Mouse (Mus musculus): Measurements from ENCODE around the gene Snrnp25. TPM values are rescaled to one million over a fixed set of nuclear protein-coding genes. Genes with fewer than 3 reads are reported as not detected.
"Not testable (repeated sequence)": the region's sequence is repeated elsewhere in the genome, so short reads cannot be mapped to it uniquely, and the experiment has no call there.

The Snrnp25 gene
- polyA plus RNA-seq, 1 experiment from 2014 or later = 50.8 TPM

DNA sequence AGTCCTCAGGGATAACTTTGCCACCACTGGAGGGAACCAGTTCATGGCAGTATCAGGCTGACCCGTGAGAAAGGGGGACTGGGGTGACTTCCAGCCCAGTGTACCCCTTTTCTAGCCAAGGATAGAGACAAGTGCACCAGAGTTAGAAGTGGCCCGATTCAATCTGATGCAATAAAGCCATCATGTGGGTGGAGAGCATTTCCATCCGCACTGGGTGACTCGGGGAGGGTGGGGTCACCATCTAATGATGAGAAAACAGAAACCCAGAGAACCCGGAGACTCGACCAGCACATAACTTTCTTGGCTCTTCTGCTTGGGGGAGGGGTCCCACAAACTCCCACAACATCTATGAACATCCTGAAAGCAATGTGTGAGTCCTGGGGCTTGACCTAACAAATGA lies 8.5 kb upstream of the Snrnp25 start:
- Histone ChIP-seq H3K27me3 (no peaks in the 10 kb centered on the region; the same call in 1 of the 2 replicates), H3K9me3 (no peaks in the 10 kb centered on the region), H3K9ac (no peak overlapping the region), H3K4me2 (no peak overlapping the region), H3K4me1 (no peaks in the 10 kb centered on the region), H3K36me3 (no peaks in the 10 kb centered on the region), H3K4me3 (no peak overlapping the region), H3K27ac (no peak overlapping the region)
- ATAC-seq (ENCODE audit: borderline replicate concordance, extremely low read depth, low FRiP score, low TSS enrichment) = no peak
- WGBS = 62% methylated on average over 6 of the region's 6 CpGs

DNA sequence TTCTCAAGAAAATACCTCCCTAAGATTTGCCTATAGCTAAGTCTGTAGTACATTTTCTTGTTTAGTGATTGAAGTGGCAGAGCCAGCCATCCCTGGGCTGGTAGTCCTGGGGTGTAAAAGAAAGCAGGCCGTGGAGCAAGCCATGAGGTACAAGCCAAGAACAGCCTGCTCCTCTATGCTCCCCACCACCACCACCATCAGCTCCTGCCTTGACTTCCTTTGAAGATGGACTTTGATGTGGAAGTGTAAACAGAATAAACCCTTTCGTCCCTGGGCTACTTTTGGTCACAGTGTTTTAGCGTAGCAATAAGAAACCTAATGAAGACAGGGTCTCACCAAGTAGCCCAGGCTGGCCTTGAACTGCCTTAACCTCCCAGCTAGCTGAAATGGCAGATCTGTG lies 7.4 kb upstream of the Snrnp25 start:
- no peaks in the 10 kb centered on the region; the same call in 1 of the 2 replicates for H3K27me3 ChIP-seq
- 26% methylated on average over 3 of the region's 3 CpGs for WGBS
- no peaks in the 10 kb centered on the region for H3K4me1 ChIP-seq
- H3K9ac ChIP-seq = no peak overlapping the region
- no peaks in the 10 kb centered on the region for H3K36me3 ChIP-seq
- H3K27ac ChIP-seq = no peak overlapping the region
- H3K9me3 ChIP-seq = no peaks in the 10 kb centered on the region
- no peak overlapping the region for H3K4me2 ChIP-seq
- no peak for ATAC-seq (ENCODE audit: borderline replicate concordance, extremely low read depth, low FRiP score, low TSS enrichment)
- H3K4me3 ChIP-seq = no peak overlapping the region

DNA sequence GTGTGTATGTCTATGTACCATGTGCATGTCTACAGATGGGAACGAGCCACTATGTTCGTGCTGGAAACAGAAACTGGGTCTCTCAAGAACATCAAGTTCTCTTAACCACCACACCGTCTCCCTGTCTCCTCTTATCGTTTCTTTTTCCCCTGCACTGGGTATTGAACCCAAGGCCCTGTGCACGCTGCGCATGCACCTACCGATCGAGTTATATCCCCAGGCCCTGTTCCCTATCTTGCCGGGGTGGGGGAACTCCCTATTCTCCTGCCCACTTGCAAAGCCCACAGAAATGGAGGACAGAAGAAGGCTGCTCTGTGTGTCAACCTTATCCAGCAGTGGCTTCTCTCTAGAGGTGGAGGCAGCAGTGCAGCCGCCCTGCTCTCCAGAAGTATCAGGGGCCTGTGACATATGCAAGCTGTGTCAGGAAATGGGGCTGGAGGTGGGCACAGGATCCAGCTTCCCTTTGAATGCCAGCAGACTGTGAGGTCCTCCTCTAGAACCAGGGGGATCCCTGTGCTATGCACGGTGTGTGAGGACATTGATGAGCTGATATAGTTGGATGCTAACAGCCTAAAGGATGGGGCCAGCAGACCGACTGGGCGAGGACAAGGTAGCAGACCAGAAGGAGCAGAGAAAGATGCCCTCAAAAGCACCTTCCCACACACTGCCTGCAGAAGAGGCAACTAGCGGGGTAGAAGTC lies 6.8 kb upstream of the Snrnp25 start:
- Histone ChIP-seq H3K4me1 (no peaks in the 10 kb centered on the region), H3K27me3 (no peaks in the 10 kb centered on the region; the same call in 1 of the 2 replicates), H3K9ac (no peak overlapping the region), H3K36me3 (no peaks in the 10 kb centered on the region), H3K27ac (no peak overlapping the region), H3K4me2 (no peak overlapping the region), H3K9me3 (no peaks in the 10 kb centered on the region), H3K4me3 (no peak overlapping the region)
- 64% methylated on average over 14 of the region's 14 CpGs for WGBS
- no peak for ATAC-seq (ENCODE audit: borderline replicate concordance, extremely low read depth, low FRiP score, low TSS enrichment)

DNA sequence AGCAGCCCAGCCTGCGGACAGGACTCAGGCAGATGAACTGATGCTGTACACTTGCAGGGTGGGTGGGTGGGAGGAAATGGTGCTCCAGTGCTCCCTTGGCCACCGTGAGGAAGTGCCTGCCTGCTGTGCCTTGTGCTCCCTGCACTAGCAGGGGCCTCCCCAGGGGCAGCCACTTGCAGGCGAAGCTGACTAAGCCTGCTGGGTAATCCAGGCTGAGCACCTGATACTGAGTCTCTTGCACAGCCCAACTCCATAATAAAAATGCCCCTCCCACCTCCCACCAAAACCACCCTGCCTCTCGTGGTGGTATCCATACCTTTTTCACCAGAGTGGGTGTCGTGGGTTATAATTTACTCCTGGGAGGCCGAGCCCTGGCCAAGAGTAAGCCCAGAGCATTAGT lies 6.0 kb upstream of the Snrnp25 start:
- no peak overlapping the region for H3K4me3 ChIP-seq
- H3K4me1 ChIP-seq = no peaks in the 10 kb centered on the region
- H3K4me2 ChIP-seq = no peak overlapping the region
- H3K9ac ChIP-seq = no peak overlapping the region
- no peaks in the 10 kb centered on the region for H3K36me3 ChIP-seq
- WGBS = 44% methylated on average over 6 of the region's 6 CpGs
- no peaks in the 10 kb centered on the region for H3K9me3 ChIP-seq
- H3K27ac ChIP-seq = no peak overlapping the region
- ATAC-seq (ENCODE audit: borderline replicate concordance, extremely low read depth, low FRiP score, low TSS enrichment) = no peak
- no peaks in the 10 kb centered on the region; the same call in 1 of the 2 replicates for H3K27me3 ChIP-seq

DNA sequence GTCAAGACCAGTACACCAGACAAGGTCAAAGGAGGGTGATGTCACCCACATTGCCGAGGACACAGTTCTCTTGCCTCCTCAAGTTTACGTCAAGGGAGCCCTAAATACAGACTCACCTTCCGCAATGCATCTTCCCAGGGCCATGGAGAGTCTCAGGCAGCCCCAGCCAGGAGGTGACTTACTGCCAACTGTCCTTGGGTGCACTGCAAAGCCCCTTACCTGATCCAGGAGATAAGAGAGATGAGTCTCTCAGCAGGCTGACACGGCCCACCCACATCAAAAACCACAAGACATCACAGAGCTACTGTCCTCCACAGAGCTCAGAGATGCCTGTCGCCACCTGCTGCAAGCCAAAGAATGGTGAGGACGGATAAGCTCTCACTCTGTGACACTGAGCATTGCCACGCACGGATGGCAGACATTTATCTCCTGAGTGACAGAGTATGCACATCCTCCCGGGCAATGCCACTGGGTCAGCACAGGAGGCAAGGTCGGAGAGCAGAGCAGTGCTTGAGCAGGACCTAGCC lies 5.1 kb upstream of the Snrnp25 start, which contains the start of gene Il9r:
Il9r (minus strand) TSS at position 205 of the 527 bp plus-strand sequence.
- H3K36me3 ChIP-seq = no peaks in the 10 kb centered on the region
- no peak within 1 kb of the TSS for H3K27ac ChIP-seq
- ATAC-seq (ENCODE audit: borderline replicate concordance, extremely low read depth, low FRiP score, low TSS enrichment) = no peak
- H3K9ac ChIP-seq = no peak within 1 kb of the TSS
- no peaks in the 10 kb centered on the region for H3K9me3 ChIP-seq
- no peak within 1 kb of the TSS for H3K4me3 ChIP-seq
- no peaks in the 10 kb centered on the region; the same call in 1 of the 2 replicates for H3K27me3 ChIP-seq
- H3K4me2 ChIP-seq = no peak within 1 kb of the TSS
- H3K4me1 ChIP-seq = peaks cover 6% of the 10 kb centered on the region; the same call in 1 of the 2 replicates
- 57% methylated on average over 10 of the region's 10 CpGs for WGBS

DNA sequence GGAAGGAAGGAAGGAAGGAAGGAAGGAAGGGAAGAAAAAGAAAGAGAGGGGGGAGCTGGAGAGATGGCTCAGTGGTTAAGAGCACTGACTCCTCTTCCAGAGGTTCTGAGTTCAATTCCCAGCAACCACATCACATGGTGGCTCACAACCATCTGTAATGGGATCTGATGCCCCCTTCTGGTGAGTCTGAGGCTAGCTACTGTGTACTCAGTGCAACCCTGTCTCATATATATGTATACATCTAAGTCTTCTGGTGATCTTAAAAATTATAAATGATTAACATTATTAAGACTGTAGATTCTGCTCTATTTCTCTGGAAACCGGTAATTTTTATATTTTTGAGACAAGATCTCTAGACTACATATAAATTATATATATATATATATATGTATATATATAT lies 4.2 kb upstream of the Snrnp25 start:
- H3K27ac ChIP-seq; H3K9me3 ChIP-seq; H3K4me2 ChIP-seq; H3K9ac ChIP-seq; H3K27me3 ChIP-seq; H3K36me3 ChIP-seq; ATAC-seq (ENCODE audit: borderline replicate concordance, extremely low read depth, low FRiP score, low TSS enrichment); H3K4me3 ChIP-seq; H3K4me1 ChIP-seq: not testable (repeated sequence)
- 64% methylated on average over 1 of the region's 1 CpGs for WGBS

DNA sequence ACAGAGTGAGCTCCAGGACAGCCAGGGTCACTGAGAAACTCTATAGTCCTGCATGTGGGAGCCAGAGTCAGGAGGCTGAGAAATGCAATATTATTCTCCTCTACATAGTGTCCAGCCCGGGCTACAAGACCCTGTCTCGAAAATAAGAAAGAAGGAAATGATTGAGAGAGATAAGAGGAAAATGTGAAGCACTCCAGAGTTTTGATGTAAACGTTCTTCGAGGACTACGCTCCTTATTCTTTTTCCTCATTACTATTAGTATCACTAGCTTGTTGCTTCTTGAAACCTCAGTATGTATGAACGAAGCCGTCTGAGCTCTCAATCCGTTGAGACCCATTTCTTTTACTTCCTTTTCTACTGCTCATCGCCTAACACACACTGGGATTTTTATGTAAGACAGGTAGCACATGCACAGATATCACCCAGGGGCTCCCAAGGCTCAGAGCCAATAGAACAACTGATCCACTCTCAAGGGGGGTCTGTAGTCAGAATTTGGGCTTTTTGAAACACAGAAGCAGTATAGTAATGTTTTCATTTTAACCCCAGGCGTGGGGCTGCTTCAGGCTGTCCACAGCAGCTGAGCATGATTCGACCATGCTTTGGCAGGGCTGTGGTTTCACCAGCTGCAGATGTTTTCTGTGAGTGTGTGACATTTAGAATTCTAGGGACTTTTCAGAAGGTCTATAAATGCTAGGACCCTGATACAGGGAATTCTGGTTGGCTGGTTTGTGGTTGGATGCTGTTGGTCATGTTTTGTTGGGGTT lies 3.1 kb upstream of the Snrnp25 start:
- Histone ChIP-seq H3K27ac (no peak overlapping the region), H3K4me1 (peaks cover 11% of the 10 kb centered on the region), H3K4me3 (no peak overlapping the region), H3K9ac (no peak overlapping the region), H3K27me3 (no peaks in the 10 kb centered on the region), H3K9me3 (no peaks in the 10 kb centered on the region), H3K4me2 (no peak overlapping the region), H3K36me3 (no peaks in the 10 kb centered on the region)
- WGBS = 64% methylated on average over 11 of the region's 11 CpGs
- ATAC-seq (ENCODE audit: borderline replicate concordance, extremely low read depth, low FRiP score, low TSS enrichment) = no peak

DNA sequence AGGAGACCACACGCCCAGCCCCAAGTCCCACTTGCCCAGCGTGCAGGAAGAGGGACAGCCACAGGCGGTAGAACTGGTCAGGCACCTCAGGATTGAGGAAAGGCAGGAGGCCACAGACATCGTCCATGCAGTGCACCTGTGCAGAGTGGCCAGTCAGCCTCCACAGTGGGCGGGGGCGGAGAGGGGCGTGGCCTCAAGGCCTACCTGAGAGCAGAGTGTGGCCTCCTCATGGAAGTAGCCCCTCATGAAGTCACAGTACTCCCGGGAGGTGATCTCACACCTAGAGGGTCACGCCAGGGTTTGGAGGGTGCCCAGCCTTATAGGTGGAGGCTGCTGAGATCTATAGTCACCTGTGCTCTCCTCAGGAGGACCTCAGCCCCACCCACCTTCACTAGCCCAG lies 5.4 kb downstream of the Snrnp25 start:
- Histone ChIP-seq H3K4me1 (peaks cover 6% of the 10 kb centered on the region), H3K36me3 (peaks cover 82% of the 10 kb centered on the region), H3K4me3 (no peak overlapping the region), H3K4me2 (no peak overlapping the region), H3K9ac (no peak overlapping the region), H3K9me3 (no peaks in the 10 kb centered on the region), H3K27ac (no peak overlapping the region), H3K27me3 (no peaks in the 10 kb centered on the region)
- ATAC-seq (ENCODE audit: borderline replicate concordance, extremely low read depth, low FRiP score, low TSS enrichment) = no peak
- WGBS = 80% methylated on average over 9 of the region's 9 CpGs

DNA sequence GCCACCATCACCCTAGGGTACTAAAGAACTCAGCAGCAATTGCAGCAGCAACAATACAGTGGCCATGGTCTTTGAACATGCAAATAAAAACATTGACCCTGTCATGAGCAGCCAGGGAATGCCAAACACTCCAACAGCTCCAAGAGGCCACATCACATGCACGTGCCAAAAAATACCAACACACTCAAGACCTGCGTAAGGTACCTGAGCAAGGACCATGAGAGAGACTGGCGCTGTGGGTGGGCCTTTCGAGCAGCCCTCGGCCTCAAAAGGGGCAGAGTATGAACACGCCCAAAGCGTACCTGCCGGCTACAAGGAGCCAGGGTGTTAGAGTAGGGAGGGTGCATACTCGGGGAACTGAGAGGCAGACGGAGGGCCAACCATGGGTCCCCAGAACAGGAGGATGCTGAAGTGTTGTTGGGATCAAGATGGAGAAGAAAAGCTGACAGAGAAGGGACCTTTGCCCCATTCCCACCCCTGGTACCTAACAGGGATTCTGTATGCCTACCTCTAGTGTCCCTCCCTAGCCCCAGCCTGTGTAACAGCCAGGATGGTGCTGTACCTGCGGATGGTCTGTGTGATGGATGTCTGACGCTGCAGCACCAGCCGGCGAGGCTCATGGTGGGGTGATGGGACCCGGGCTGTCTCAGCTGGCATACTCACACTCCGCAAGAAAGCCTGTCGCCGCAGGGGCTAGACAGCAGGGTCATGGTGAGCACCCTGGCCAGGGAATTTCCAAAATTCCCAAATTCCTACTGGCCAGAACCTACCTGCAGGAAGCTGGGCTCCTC lies 10.4 kb downstream of the Snrnp25 start:
- peaks cover 58% of the 10 kb centered on the region for H3K36me3 ChIP-seq
- no peak for ATAC-seq (ENCODE audit: borderline replicate concordance, extremely low read depth, low FRiP score, low TSS enrichment)
- no peak overlapping the region for H3K4me3 ChIP-seq
- no peak overlapping the region for H3K9ac ChIP-seq
- H3K27ac ChIP-seq = no peak overlapping the region
- H3K4me1 ChIP-seq = peaks cover 22% of the 10 kb centered on the region
- H3K9me3 ChIP-seq = no peaks in the 10 kb centered on the region
- no peaks in the 10 kb centered on the region for H3K27me3 ChIP-seq
- WGBS = 85% methylated on average over 18 of the region's 18 CpGs
- no peak overlapping the region for H3K4me2 ChIP-seq

DNA sequence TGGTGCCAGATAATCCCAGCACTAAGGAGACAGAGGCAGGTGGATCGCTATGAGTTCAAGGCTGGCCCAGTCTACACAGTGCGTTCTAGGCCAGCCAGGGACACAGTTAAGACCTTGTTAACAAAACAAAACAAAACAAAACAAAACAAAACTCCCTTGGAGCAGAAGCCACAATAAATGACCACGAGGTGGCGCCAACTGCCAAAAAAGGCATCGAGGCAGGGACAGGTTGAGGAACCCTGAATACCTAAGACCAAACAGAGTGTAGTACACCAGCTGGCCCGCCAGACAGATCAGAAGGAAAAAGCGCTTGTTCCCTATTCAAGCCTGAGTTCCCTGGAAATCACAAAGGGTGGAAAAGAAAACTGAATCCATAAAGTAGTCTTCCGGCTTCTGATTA lies 11.6 kb downstream of the Snrnp25 start:
- H3K27ac ChIP-seq = no peak overlapping the region
- H3K4me1 ChIP-seq = peaks cover 29% of the 10 kb centered on the region
- no peak overlapping the region for H3K4me3 ChIP-seq
- no peak overlapping the region for H3K4me2 ChIP-seq
- no peaks in the 10 kb centered on the region for H3K27me3 ChIP-seq
- H3K9me3 ChIP-seq = no peaks in the 10 kb centered on the region
- WGBS = 27% methylated on average over 8 of the region's 8 CpGs
- H3K9ac ChIP-seq = no peak overlapping the region
- peaks cover 45% of the 10 kb centered on the region for H3K36me3 ChIP-seq
- no peak for ATAC-seq (ENCODE audit: borderline replicate concordance, extremely low read depth, low FRiP score, low TSS enrichment)

DNA sequence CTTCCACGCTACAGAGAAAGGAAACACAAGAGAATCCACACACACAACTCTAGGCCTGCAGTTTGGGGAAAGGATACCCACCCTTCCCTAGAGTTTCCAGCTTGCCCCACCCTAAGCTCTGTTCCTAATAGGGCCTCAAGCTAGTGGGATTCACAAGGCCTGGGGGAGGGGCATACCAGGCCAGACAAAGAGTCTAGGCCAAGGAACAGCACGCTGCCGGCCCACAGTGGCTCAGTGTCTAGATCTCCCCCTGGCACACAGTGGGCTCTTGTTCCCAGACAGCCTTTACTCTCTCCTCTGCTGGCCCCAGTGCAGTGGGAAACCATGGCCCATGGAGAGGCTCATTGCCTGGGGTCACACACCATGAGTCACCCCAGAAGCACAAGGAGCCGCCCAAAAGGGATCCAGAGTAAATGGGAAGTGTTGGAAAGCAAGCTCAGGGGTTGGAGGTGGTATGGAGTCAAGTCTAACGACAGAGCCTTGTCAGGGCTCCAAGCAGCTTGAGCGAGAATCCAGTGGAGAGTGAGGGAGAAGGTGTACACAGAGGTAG lies 13.4 kb downstream of the Snrnp25 start:
- no peaks in the 10 kb centered on the region for H3K9me3 ChIP-seq
- H3K4me3 ChIP-seq = no peak overlapping the region
- no peak overlapping the region for H3K4me2 ChIP-seq
- peaks cover 43% of the 10 kb centered on the region for H3K4me1 ChIP-seq
- H3K27ac ChIP-seq = no peak overlapping the region
- no peak for ATAC-seq (ENCODE audit: borderline replicate concordance, extremely low read depth, low FRiP score, low TSS enrichment)
- H3K36me3 ChIP-seq = peaks cover 28% of the 10 kb centered on the region
- no peaks in the 10 kb centered on the region for H3K27me3 ChIP-seq
- 51% methylated on average over 6 of the region's 6 CpGs for WGBS
- no peak overlapping the region for H3K9ac ChIP-seq
